Mouse (Mus musculus) limb, embryonic 13.5 days (tissue): ENCODE results near the gene Epx. TPM values are rescaled to one million over a fixed set of nuclear protein-coding genes. Genes with fewer than 3 reads are reported as not detected.
A peak's percentile ranks its signal among the peaks of the same experiment; 100 is the strongest.

Source experiments
- ATAC-seq: fragments of 200-750 bp; cut with Nextera tagmentation; 2 replicates; pipeline ENCODE4 v1.8.0; 2017; ENCODE audit warnings: low read depth, moderate number of reproducible peaks, moderate TSS enrichment; ENCODE audit not compliant: low FRiP score
- H3K27ac ChIP-seq: fragments of 300-500 bp; sonication (generic); 2 replicates; pipeline ENCODE4 v1.5.1; 2015; ENCODE audit warnings: inconsistent platforms, mild to moderate bottlenecking, moderate library complexity
- H3K27me3 ChIP-seq: fragments of 300-500 bp; sonication (generic); 2 replicates; pipeline ENCODE4 v1.6.1; 2015; ENCODE audit warnings: mild to moderate bottlenecking, inconsistent platforms
- H3K36me3 ChIP-seq: fragments of 300-500 bp; sonication (generic); 2 replicates; pipeline ENCODE4 v1.6.1; 2015; ENCODE audit warnings: inconsistent platforms, mild to moderate bottlenecking, moderate library complexity
- H3K4me1 ChIP-seq: fragments of 300-500 bp; sonication (generic); 2 replicates; pipeline ENCODE4 v1.6.1; 2015; ENCODE audit warnings: inconsistent platforms
- H3K4me2 ChIP-seq: fragments of 300-500 bp; sonication (generic); replicated peaks from 2 replicates; pipeline ENCODE4 v1.6.1; 2015; ENCODE audit warnings: inconsistent platforms, mild to moderate bottlenecking, moderate library complexity
- H3K4me3 ChIP-seq: fragments of 300-500 bp; sonication (generic); 2 replicates; pipeline ENCODE4 v1.5.1; 2015; ENCODE audit warnings: moderate library complexity, mild to moderate bottlenecking, inconsistent platforms
- H3K9ac ChIP-seq: fragments of 300-500 bp; sonication (generic); 2 replicates; pipeline ENCODE4 v1.6.1; 2015; ENCODE audit warnings: mild to moderate bottlenecking, inconsistent platforms
- H3K9me3 ChIP-seq: fragments of 300-500 bp; sonication (generic); 2 replicates; pipeline ENCODE4 v1.6.1; 2016; ENCODE audit warnings: inconsistent platforms
- WGBS: fragments of 180-500 bp; shearing (Covaris S2); methylation state at CpG from one replicate; pipeline ENCODE4 v1.1.7; 2015; 5-methylcytosine and 5-hydroxymethylcytosine counted together
- polyA plus RNA-seq: library from polyadenylated mRNA; unstranded; fragments of >200 nt; fragmentation: Nextera tagmentation; extraction: Ambion mirVana; gene quantifications from 2 replicates; pipeline ENCODE4 v1.2.1, GENCODE M21; 2015

The Epx gene
- 0.67 and 0.89 TPM in 2 replicates for polyA plus RNA-seq

DNA sequence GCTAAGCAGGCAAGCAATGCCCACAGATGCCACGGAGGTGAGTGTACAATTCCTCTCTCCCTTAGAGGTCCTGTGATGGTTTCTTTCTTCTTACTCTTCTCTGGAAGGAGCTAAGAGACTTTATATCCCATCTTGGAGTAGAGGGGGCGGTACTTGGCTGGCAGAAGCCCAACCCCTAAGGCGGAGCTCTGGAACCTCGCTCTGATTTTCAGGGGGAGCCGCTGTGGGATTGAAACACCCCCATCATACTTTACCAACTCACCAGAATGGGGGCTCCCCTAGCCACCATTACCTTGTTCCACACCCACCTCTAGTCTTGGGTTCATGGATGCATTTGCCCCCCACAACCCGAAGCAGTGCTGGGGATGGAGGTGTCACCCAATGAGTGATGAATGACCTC lies at the start of gene Epx:
Gene Epx (minus strand): TSS at position 101 of the 400 bp plus-strand sequence.
- Histone ChIP-seq H3K9me3 (no peaks in the 10 kb centered on the region), H3K36me3 (no peaks in the 10 kb centered on the region), H3K27ac (no peak within 1 kb of the TSS), H3K4me1 (peaks cover 25% of the 10 kb centered on the region), H3K27me3 (no peaks in the 10 kb centered on the region), H3K4me3 (no peak within 1 kb of the TSS), H3K4me2 (no peak within 1 kb of the TSS), H3K9ac (no peak within 1 kb of the TSS; the same call in 1 of the 2 replicates)
- 82% methylated on average over 6 of the region's 6 CpGs for WGBS
- no peak for ATAC-seq

DNA sequence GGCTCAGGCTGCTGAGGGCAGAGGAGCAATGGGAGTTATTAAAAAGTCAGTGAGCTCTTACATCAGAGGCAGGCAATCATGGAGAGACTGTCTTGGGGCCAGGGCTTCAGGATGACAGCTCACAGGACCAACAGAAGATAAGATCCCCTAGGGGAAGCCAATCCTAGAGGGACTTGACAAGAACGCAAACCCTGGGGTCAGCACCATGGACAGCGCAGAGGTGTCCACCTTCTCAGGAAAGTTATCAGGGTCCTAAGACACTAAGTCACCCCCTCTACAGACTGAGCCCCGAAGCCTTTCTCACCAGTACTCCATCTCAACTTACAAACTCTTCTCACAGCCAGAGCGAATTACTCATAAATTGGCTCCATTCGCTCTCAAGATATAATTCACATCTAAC lies 45.6 kb upstream of the Epx start, which contains the start of gene Olfr464:
Gene Olfr464 (minus strand): TSS at position 2 of the 400 bp plus-strand sequence.
- H3K4me2 ChIP-seq: no peak within 1 kb of the TSS
- H3K9me3 ChIP-seq: peaks cover 6% of the 10 kb centered on the region; the same call in 1 of the 2 replicates
- H3K4me3 ChIP-seq: no peak within 1 kb of the TSS
- H3K36me3 ChIP-seq: no peaks in the 10 kb centered on the region
- H3K27me3 ChIP-seq: no peaks in the 10 kb centered on the region
- no peak for ATAC-seq
- no peak within 1 kb of the TSS for H3K9ac ChIP-seq
- no peak within 1 kb of the TSS for H3K27ac ChIP-seq
- no peaks in the 10 kb centered on the region for H3K4me1 ChIP-seq
- 30% methylated on average over 5 of the region's 5 CpGs for WGBS

DNA sequence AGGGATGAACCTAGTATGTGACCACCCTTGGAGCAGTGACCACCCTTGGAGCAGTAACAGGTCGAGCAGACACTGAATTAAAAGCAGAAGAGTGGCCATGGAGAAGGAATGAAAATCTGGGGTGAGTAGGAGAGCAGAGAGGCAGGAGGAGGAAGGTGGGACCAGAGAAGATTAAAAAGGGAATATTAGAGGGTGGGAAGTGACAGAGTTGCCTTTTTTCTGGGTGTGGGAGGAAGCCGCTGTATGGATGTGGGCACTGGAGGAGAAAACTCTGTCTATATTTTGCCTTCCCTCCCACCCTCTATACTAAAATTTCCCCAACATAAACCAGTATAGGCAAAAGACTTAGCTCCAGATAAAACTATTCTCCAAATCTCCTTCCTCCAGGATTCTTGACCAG lies 45.0 kb upstream of the Epx start:
- H3K27ac ChIP-seq: no peak overlapping the region
- peaks cover 6% of the 10 kb centered on the region; the same call in 1 of the 2 replicates for H3K9me3 ChIP-seq
- ATAC-seq: no peak
- H3K36me3 ChIP-seq: no peaks in the 10 kb centered on the region
- WGBS: 72% methylated on average over 2 of the region's 2 CpGs
- no peaks in the 10 kb centered on the region for H3K4me1 ChIP-seq
- H3K4me2 ChIP-seq: no peak overlapping the region
- H3K9ac ChIP-seq: no peak overlapping the region
- no peaks in the 10 kb centered on the region for H3K27me3 ChIP-seq
- no peak overlapping the region for H3K4me3 ChIP-seq

DNA sequence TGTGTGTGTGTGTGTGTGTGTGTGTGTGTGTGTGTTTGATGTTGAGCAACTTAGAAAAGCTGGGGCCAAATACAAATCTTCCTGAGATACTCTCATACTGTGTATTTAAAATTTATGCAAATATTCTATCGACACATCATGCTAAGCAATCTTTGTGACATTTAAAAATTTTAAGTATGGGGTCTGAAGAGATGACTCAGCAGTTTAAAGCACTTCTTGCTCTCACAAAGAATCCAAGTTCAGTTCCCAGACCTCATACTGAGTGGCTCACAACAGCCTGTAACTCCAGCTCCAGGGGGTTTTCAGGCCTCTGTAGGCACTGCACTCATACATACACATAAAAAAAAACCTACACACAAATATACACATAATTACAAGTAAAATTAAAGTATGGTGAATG lies 40.7 kb upstream of the Epx start:
- no peaks in the 10 kb centered on the region for H3K4me1 ChIP-seq
- no peak overlapping the region for H3K9ac ChIP-seq
- no peaks in the 10 kb centered on the region for H3K36me3 ChIP-seq
- H3K27me3 ChIP-seq: no peaks in the 10 kb centered on the region
- no peak overlapping the region for H3K4me2 ChIP-seq
- no peak overlapping the region for H3K4me3 ChIP-seq
- no peak overlapping the region for H3K27ac ChIP-seq
- 89% methylated on average over 1 of the region's 1 CpGs for WGBS
- H3K9me3 ChIP-seq: no peaks in the 10 kb centered on the region
- ATAC-seq: no peak

DNA sequence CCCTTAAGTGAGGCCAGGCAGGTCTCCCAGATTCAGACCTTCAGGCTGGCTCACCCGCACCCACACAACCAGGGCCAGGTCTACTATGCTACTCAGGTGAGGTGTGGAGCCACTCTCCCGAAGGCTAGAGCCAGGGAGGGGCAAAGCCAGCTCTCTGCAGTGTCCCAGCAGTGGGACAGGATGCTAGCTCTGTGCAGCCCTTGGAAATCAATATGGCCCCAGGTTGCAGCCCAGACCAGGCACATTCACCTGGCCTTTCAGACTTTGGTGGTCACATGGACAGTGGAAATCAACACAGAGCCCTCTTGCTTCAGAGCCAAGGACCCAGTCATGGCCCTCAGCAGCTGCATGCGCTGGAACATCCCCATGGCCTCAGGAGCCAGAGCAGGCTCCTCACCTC lies 29.0 kb upstream of the Epx start:
- Histone ChIP-seq H3K9ac (no peak overlapping the region), H3K27ac (no peak overlapping the region), H3K9me3 (no peaks in the 10 kb centered on the region), H3K4me3 (no peak overlapping the region), H3K36me3 (no peaks in the 10 kb centered on the region), H3K4me1 (no peaks in the 10 kb centered on the region), H3K4me2 (no peak overlapping the region), H3K27me3 (no peaks in the 10 kb centered on the region)
- ATAC-seq: no peak
- 70% methylated on average over 3 of the region's 3 CpGs for WGBS

DNA sequence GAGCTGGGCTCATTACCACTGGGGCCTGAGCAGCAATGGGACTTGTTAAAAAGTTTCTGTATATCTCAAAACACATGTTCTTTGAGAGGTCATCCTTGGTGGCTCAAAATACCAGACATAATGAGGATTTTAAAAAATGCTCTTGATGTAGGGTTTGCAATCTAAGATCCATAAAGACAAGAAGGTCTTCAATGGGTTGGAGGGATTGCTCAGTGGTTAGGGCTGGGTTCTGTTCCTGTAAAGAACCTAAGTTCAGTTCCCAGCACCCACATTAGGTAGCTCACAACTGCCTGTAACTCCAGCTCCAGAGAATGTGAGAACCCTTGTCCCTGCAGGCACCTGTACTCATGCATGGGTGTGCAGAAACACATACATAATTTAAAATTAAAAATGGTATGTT lies 22.0 kb upstream of the Epx start, which contains the start of gene Olfr463:
Gene Olfr463 (minus strand): TSS at position 101 of the 400 bp plus-strand sequence.
- Histone ChIP-seq H3K4me1 (0 out of 2 replicates have a peak, but pooled peaks cover 3% of the 10 kb centered on the region), H3K9ac (no peak within 1 kb of the TSS), H3K4me3 (no peak within 1 kb of the TSS), H3K36me3 (no peaks in the 10 kb centered on the region), H3K27me3 (peaks cover 4% of the 10 kb centered on the region; the same call in 1 of the 2 replicates), H3K4me2 (no peak within 1 kb of the TSS), H3K27ac (no peak within 1 kb of the TSS), H3K9me3 (no peaks in the 10 kb centered on the region)
- ATAC-seq: no peak

DNA sequence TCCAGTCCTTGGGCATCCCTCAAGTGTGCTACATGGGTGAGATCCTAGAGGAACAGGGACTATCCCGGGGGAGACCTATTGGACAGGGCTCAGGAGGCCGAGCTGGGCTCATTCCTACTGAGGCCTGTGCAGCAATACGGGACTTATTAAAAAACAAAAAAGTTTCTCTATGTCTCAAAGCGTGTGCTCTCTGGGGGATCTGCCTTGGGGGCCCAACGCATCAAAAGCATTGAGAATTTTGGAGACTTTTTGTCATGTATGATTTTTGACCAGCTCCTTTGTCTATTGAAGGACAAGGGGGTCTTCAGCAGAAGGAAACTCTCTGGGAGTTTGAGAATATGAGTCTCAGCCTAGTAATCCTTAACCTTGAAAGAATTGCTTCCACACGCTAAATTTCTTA lies 16.8 kb upstream of the Epx start, which contains the start of gene Olfr462:
Gene Olfr462 (minus strand): TSS at position 101 of the 400 bp plus-strand sequence.
- 88% methylated on average over 6 of the region's 6 CpGs for WGBS
- Histone ChIP-seq H3K27ac (no peak within 1 kb of the TSS), H3K9ac (no peak within 1 kb of the TSS), H3K4me3 (no peak within 1 kb of the TSS), H3K36me3 (no peaks in the 10 kb centered on the region), H3K9me3 (no peaks in the 10 kb centered on the region), H3K4me2 (no peak within 1 kb of the TSS), H3K4me1 (no peaks in the 10 kb centered on the region), H3K27me3 (no peaks in the 10 kb centered on the region)
- ATAC-seq: no peak

DNA sequence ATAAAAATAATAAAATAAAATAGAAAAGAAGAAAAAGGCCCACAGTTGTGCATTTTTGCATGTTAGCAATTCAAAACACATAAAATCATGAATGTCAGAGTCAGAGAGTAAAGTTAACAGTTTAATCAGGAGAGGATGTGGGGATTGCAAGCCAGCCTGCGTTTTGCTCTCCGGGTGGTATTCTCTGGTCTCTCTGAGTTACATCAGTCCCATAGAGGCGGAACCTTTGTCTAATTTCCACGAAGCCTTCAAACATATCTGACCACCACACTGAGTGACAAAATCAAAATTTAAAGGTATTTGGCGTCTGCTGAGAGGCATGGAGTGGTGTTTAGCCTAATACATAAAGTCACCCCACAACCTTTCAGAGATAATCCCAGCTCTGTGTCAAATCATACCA lies 9.5 kb upstream of the Epx start:
- 71% methylated on average over 5 of the region's 5 CpGs for WGBS
- no peak overlapping the region for H3K27ac ChIP-seq
- peaks cover 6% of the 10 kb centered on the region for H3K4me1 ChIP-seq
- H3K9ac ChIP-seq: no peak overlapping the region
- H3K27me3 ChIP-seq: no peaks in the 10 kb centered on the region
- no peak overlapping the region for H3K4me2 ChIP-seq
- H3K36me3 ChIP-seq: no peaks in the 10 kb centered on the region
- no peaks in the 10 kb centered on the region for H3K9me3 ChIP-seq
- H3K4me3 ChIP-seq: no peak overlapping the region
- ATAC-seq: no peak

DNA sequence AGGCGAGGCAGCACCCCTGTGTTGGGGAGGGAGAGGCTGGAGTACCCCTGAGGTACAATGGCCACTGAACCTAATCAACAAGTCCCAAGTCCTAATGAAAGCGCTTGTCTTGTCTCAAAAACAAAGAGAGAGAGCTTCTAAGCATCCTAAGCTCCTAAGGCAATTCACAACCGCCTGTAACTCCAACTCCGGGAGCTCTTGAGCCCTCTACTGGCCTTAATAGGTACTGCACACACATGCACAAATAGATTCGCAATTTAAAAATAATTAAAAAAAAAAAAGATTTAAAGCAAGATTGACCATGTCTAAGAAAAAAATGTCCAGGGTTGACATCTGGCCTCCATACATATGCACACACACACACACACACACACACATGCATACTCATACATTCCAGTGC lies 8.2 kb upstream of the Epx start:
- no peaks in the 10 kb centered on the region for H3K36me3 ChIP-seq
- no peaks in the 10 kb centered on the region for H3K9me3 ChIP-seq
- no peak overlapping the region for H3K9ac ChIP-seq
- 45% methylated on average over 5 of the region's 5 CpGs for WGBS
- no peak overlapping the region for H3K4me2 ChIP-seq
- no peak overlapping the region for H3K27ac ChIP-seq
- peaks cover 16% of the 10 kb centered on the region for H3K4me1 ChIP-seq
- no peak overlapping the region for H3K4me3 ChIP-seq
- no peak for ATAC-seq
- H3K27me3 ChIP-seq: no peaks in the 10 kb centered on the region

DNA sequence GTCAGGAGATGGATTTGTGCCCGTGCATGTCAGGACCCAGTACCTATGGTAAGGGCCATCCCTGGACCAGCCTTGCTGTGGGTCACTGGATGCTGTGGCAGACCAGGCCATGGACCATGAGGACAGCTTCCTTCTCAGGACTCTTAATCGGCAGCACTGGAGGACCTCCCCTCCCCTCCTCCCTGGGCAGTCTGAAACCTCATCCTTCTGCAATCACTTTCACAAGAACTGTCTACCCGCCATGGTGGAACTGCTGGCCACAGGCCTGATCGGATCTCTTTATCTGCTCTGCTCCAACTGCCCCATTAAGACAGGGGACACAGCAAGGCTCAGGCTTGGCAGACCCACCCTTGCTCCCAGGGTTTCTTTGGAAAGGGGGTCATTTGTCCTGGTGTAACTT lies 6.4 kb upstream of the Epx start:
- Histone ChIP-seq H3K4me1 (peaks cover 16% of the 10 kb centered on the region), H3K9ac (no peak overlapping the region), H3K27me3 (no peaks in the 10 kb centered on the region), H3K4me3 (no peak overlapping the region), H3K36me3 (no peaks in the 10 kb centered on the region), H3K27ac (no peak overlapping the region), H3K9me3 (no peaks in the 10 kb centered on the region), H3K4me2 (no peak overlapping the region)
- WGBS: 71% methylated on average over 4 of the region's 4 CpGs
- ATAC-seq: no peak

DNA sequence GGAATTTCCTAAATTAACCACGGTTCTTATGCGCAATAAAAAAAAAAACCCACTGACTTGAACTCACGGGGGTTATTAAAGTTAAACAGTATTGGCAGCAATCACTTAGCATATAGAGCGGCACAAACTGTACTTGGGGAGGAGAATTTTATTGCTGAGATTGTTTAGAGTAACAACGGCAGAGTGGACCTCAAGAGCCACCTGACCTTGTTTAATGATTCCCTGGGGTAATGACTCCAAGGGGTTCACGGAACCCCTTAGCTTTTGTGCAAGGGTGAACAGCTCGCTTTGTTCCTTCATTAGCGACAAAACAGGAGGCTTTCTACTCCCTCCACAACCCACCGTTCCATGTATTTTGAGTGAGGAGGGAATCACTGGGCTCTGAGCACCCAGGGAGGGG lies 4.5 kb upstream of the Epx start:
- Histone ChIP-seq H3K4me1 (peaks cover 16% of the 10 kb centered on the region), H3K9me3 (no peaks in the 10 kb centered on the region), H3K4me3 (no peak overlapping the region), H3K4me2 (peak overlapping the region; percentile 21; the same call in 1 of the 2 replicates), H3K27me3 (no peaks in the 10 kb centered on the region), H3K36me3 (no peaks in the 10 kb centered on the region), H3K9ac (no peak overlapping the region), H3K27ac (peak overlapping the region; percentile 10; the same call in 1 of the 2 replicates)
- WGBS: 30% methylated on average over 9 of the region's 9 CpGs
- ATAC-seq: no peak

DNA sequence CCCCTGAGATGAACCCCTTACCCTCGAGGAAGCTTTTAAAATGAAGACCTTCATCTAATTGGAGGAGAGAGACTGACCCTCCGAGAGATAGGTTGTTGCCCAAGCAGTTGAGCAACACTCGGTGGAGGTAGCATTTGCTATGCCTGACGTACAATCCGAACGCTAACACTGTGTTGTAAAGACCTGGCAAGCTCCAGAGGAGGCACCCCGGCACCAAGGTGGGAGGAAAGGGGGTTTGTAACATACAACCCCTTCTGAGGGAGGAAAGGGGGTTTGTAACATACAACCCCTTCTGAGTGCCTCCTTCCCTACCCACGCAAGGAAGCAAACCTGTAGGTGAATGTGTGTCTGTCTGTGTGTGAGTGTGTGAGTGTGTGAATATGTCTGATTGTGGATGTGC lies 3.6 kb downstream of the Epx start:
- Histone ChIP-seq H3K9ac (no peak overlapping the region), H3K4me2 (no peak overlapping the region), H3K4me3 (no peak overlapping the region), H3K27me3 (no peaks in the 10 kb centered on the region), H3K9me3 (no peaks in the 10 kb centered on the region), H3K36me3 (no peaks in the 10 kb centered on the region), H3K27ac (no peak overlapping the region), H3K4me1 (peaks cover 10% of the 10 kb centered on the region; the same call in 1 of the 2 replicates)
- 37% methylated on average over 8 of the region's 8 CpGs for WGBS
- no peak for ATAC-seq

DNA sequence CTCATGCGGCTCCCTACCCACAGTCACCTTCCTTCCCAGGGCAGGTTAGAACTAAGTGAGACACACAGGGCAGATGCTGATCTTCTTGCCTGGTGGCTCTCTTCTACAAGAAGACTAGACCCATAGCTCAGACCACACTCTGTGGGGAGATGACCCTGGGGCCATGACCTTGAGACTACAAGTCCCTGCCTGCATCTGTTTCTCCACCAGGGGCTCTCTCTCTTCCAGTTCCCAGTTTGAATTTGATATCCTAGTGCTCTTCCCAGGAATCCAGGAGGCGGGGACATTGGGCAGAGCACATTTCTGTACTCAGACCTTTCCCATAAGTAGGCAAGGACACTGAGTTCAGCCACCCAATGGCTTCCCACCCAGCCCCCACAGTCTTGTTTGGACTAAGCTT lies 5.2 kb downstream of the Epx start:
- no peaks in the 10 kb centered on the region for H3K36me3 ChIP-seq
- H3K27ac ChIP-seq: no peak overlapping the region
- no peak overlapping the region for H3K9ac ChIP-seq
- H3K27me3 ChIP-seq: no peaks in the 10 kb centered on the region
- ATAC-seq: no peak
- no peaks in the 10 kb centered on the region for H3K9me3 ChIP-seq
- 80% methylated on average over 2 of the region's 2 CpGs for WGBS
- no peak overlapping the region for H3K4me2 ChIP-seq
- peaks cover 10% of the 10 kb centered on the region; the same call in 1 of the 2 replicates for H3K4me1 ChIP-seq
- H3K4me3 ChIP-seq: no peak overlapping the region
